Mouse (Mus musculus) megakaryocyte-erythroid progenitor cell, adult 5 weeks (primary cell): ENCODE measurements around the gene Mfsd11. TPM values are rescaled to one million over a fixed set of nuclear protein-coding genes. Genes with fewer than 3 reads are reported as not detected.

Experiments used
- polyA plus RNA-seq: library from polyadenylated mRNA; stranded (reverse); fragments of >175 nt; gene quantifications from 2 replicates; pipeline ENCODE4 v1.2.3, GENCODE M21; 2012

The Mfsd11 gene
- polyA plus RNA-seq, result 13.9 and 16.1 TPM in 2 replicates

DNA sequence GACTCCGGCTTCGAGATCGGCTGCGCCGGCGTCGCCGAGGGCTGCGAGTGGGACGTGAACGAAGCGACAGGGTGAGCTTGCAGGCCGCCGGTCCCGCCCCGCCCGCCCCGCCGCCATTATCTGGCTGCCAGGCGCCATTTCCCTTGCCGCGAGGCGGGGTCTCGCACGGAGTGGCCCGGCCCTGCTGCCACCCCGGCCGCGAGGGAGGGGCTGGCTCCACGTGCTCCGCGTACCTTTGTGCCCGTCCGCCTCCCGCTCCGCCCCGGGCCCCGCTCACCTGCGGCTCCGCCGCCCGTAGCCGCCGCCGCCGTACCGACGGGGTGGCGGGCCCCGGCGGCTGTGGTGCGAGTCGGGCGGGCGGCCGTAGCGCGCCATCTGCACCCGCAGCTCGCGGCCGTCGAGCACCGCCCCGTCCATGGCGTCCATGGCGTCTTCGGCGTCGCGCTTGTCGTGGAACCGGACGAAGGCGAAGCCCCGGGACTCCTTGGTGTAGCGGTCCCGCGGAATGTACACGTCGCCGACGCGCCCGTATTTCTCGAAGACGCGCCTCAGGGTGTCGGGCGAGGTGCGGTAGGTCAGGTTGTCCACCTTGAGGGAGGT is at the start of gene Mfsd11:
Mfsd11 (plus strand) TSS at position 150 of the 600 bp plus-strand sequence.

DNA sequence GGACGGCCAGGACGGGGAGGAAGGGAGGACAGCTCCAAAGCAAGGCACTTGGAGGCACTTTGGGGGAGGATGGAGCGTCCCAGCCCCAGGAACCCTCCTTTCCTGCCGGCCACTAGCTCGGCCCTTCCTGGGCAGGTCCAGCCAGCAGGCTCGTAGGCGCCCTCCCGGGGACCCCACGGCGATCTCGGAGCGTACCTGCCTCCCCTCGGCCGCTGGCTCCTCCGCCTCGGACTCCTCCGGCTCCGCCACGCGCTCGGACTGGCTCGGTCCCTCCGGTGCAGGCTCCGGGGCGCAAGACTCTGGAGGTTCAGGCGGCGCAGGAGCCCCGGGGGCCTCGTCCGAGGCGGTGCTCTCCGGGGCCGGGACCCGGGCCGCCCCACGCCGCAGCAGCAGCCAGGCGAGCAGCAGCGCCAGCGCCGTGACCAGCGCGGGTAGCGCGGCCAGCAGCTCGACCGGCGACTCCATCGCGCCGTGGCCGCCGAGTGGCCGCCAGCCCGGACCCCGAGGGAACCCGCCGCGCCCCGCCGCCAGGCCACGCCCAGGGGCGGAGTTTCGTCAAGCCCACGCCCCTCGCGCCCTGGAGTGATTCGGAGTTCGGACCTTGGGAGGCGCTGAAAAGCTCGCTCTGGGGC is 24.6 kb upstream of the Mfsd11 start, which contains the start of gene Mxra7:
Mxra7 (minus strand) TSS at position 513 of the 632 bp plus-strand sequence.

DNA sequence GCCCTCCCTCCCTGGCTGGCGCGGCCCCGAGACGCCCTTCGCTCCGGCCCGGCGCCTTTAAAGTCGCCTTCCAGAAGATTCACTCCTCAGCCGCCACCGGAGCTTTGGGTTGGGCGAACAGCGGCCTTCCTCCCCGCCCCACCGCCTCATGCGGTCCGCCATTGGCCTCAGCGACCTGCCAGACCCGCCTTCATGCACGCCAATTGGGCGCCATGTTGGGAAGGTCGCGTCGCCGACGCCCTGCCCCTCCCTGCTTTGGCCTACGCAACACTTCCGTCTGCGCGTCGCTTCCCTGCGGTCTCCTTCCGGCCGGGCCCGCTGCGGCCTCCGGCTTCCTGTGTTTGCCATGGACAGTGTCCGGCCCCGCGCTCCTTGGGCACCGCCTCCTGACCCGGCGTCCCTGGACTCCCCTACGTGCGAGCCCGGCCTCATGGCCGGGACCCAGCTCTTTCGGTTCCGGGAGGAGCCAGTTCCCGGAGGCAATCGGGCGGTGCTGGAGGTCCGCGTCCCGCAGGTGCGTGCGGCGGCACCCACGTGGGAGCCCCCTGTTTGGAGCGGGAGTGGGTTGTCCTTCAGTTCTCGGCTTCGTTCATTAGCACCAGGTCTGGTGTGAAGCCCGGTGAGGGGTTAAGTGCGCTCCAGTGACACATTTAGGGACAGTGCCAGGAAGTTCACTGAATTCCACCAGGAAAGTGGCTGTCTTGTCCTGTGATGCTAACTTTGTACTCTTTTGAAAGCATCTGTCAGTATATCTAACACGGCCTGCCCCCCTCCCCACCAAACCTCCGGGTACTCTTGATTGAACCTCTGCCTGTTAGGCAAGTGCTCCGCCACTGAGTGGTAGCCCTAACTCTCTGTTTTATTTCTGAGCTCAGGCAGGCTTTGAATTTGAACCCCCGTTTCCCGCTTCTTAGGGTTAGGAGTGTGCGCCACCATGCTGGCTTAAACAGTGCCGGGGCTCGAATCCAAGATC is 8.7 kb upstream of the Mfsd11 start, which contains the start of the genes Mettl23 and Jmjd6:
Mettl23 (plus strand) TSS at position 18 of the 973 bp plus-strand sequence.
Jmjd6 (minus strand) TSS at position 189 of the 973 bp plus-strand sequence.

DNA sequence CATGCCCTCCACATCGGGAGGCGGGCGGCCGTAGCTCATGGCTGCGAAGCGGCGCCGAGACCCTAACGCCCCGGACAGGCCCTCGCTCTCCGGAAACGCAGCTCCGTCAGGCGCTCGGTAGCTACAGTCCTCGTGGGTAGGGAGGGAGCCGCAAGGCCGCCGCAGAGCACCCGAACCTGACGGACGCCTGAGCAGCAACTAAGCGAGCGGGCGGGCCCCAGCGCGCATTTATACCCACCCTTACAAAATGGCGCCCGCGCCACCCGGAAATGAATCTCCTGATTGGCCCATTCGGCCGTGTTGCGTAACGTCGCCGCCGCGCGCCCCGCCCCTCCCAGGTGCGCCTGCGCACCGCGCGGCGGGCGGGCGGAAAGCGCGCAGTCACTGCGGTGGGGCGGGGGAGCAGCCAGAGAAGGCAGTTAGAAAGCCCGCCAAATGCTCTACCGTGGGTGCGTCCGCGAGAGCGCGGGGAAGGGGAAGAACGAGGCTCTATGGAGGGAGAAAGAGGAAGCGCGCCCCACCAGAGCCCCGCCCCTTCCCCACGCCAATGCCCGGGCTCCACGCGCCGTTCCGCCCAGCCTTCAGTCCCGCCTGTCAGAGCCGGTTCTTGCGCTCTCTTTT is 761 bp downstream of the Mfsd11 start, which contains the start of gene Srsf2:
Srsf2 (minus strand) TSS at position 204 of the 621 bp plus-strand sequence.

DNA sequence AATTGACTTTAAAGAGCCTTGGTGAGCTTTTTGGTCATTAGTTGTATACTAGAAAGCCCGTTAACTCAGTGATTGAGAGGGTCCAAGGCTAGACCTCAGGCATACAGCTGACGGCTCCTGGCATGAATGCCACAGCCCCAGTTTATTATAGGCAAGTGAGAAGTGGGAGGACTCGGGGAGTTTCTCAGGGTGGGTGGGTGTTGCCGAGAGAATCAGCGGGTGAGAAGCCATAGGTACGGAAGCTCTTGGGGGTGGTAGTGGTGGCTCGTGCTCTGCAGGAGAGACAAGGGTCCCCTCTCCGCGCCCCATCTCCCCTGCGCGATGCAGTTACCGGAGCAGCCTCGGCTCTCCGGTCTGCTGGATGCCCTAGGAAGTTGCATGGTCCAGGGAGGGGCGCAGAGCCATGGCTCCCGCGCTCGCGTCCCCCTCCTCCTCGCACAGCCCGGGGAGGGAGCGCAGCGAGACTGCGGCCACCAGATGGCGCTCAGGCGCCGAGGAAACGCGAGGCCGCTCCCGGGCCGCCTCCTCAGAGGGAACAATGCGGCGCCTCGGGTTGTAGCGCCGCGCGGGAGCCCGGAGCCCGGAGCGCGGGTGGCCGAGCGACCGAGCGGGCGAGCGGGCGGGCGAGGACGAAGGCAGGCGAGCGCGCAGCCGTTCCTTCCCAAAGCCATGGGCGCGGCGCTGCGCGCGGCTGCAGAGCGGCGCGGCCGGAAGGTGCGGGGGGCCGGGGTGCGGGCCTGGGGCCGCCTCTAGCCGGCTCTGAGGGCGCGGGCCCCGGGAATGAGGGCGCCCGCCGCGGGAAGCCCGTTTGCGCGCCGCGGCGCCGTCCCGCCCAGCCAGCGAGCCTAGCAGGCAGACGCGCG is 66.3 kb downstream of the Mfsd11 start, which contains the start of gene Mgat5b:
Mgat5b (plus strand) TSS at position 541 of the 863 bp plus-strand sequence.

Other genes starting within 250 kb of the Mfsd11 start
- 25.8 and 32.5 TPM in 2 replicates for gene Rhbdf2, start 225.4 kb upstream of the Mfsd11 start, polyA plus RNA-seq
- not detected in 2 replicates for gene Prcd, start 198.9 kb upstream of the Mfsd11 start, polyA plus RNA-seq
- 0.11 and 0.12 TPM in 2 replicates for gene Cygb, start 198.1 kb upstream of the Mfsd11 start, polyA plus RNA-seq
- not detected in 2 replicates for gene St6galnac1, start 76.9 kb upstream of the Mfsd11 start, polyA plus RNA-seq
- gene Mxra7, start 24.4 kb upstream of the Mfsd11 start, polyA plus RNA-seq, result 1.9 and 3.2 TPM in 2 replicates
- gene Mettl23, start 9.2 kb upstream of the Mfsd11 start, polyA plus RNA-seq, result 18.4 and 22.2 TPM in 2 replicates
- gene Jmjd6, start 9.0 kb upstream of the Mfsd11 start, polyA plus RNA-seq, result 65.2 and 71.5 TPM in 2 replicates
- gene Srsf2, start 654 bp downstream of the Mfsd11 start, polyA plus RNA-seq, result 1,376 and 1,382 TPM in 2 replicates
- gene Mgat5b, start 66.4 kb downstream of the Mfsd11 start, polyA plus RNA-seq, result not detected in 2 replicates